Mouse (Mus musculus) A20 (cell line): ENCODE data around the gene Abracl.

ENCODE experiments used
- DNase-seq: peaks from one replicate; pipeline ENCODE4 v3.0.0-alpha.2; 2011; ENCODE audit warnings: low read depth, low spot score

Gene Abracl

GRCm38 (mm10) chr10:18022741-18023347, at the start of gene Abracl:
Gene Abracl (minus strand): TSS chr10:18023288.
- peak; percentile 91 for DNase-seq

GRCm38 (mm10) chr10:18072871-18073270, 49.8 kb upstream of the Abracl start:
- DNase-seq = no peak

GRCm38 (mm10) chr10:18070616-18071015, 47.5 kb upstream of the Abracl start:
- no peak for DNase-seq

GRCm38 (mm10) chr10:18070144-18070543, 47.1 kb upstream of the Abracl start:
- no peak for DNase-seq

- no peak for DNase-seq
These were observed 46.5 kb upstream of the Abracl start for GRCm38 (mm10) chr10:18069576-18069975.

GRCm38 (mm10) chr10:18068880-18069279, 45.8 kb upstream of the Abracl start:
- no peak for DNase-seq

- no peak for DNase-seq
These were observed 44.8 kb upstream of the Abracl start for GRCm38 (mm10) chr10:18067761-18068446.

- DNase-seq = no peak
These were observed 42.9 kb upstream of the Abracl start for GRCm38 (mm10) chr10:18066031-18066439.

- DNase-seq = no peak
These were observed 41.6 kb upstream of the Abracl start for GRCm38 (mm10) chr10:18064606-18065228.

- no peak for DNase-seq
These were observed 38.4 kb upstream of the Abracl start for GRCm38 (mm10) chr10:18061533-18061932.

- DNase-seq = no peak
These were observed 37.7 kb upstream of the Abracl start for GRCm38 (mm10) chr10:18060778-18061177.

GRCm38 (mm10) chr10:18059807-18060206, 36.7 kb upstream of the Abracl start:
- no peak for DNase-seq

- no peak for DNase-seq
These were observed 35.7 kb upstream of the Abracl start for GRCm38 (mm10) chr10:18058681-18059338.

GRCm38 (mm10) chr10:18056391-18056745, 33.3 kb upstream of the Abracl start:
- no peak for DNase-seq

GRCm38 (mm10) chr10:18055696-18056390, 32.8 kb upstream of the Abracl start, which contains the start of gene Reps1:
Gene Reps1 (plus strand): TSS chr10:18055861.
- DNase-seq = peak; percentile 66

GRCm38 (mm10) chr10:18055009-18055695, 32.1 kb upstream of the Abracl start:
- DNase-seq = peak; percentile 85

- no peak for DNase-seq
These were observed 24.5 kb upstream of the Abracl start for GRCm38 (mm10) chr10:18047380-18048146.

GRCm38 (mm10) chr10:18046380-18046779, 23.3 kb upstream of the Abracl start:
- no peak for DNase-seq

- DNase-seq = no peak
These were observed 13.8 kb upstream of the Abracl start for GRCm38 (mm10) chr10:18036849-18037248.

- no peak for DNase-seq
These were observed 11.3 kb upstream of the Abracl start for GRCm38 (mm10) chr10:18034408-18034807.
